Mouse (Mus musculus) 416B (cell line): ENCODE measurements at regions not wholly inside any gene's neighbourhood (a gene's known extent, or its start where the extent isn't known, plus 50 kb on each side); places are given as distances from the start of the nearest gene placed in this dataset.
A peak's percentile ranks its signal among the peaks of the same experiment; 100 is the strongest.

Source experiments
- DNase-seq: peaks from one replicate; pipeline ENCODE4 v3.0.0; 2011; ENCODE audit warnings: low read depth

GRCm38 (mm10) chr1:27062311-27062710 lies 375.1 kb upstream of the 4931408C20Rik start:
- peak; percentile 45 for DNase-seq
